24 mouse cellular contexts compared by ENCODE assay signal in genomic region chr6:118341861-118342485, GRCm38 (mm10).
DNase-seq lines count a peak whose midpoint lies in the region; ATAC-seq and TF ChIP-seq lines count a peak whose summit lies in the region.
"Had no signal": no experiment of that assay in that cellular context is flagged by ENCODE, and none has a peak within 500 bp of the region (broad histone marks: within the 10 kb centered on the region; RNA-seq: fewer than 3 reads in every experiment).

No protein-coding gene starts in this region.

- H3K4me1 ChIP-seq in cerebellum, adult 2 months (ENCODE audit: control insufficient read depth, insufficient read depth, low read length) = 0 out of 2 replicates have a peak, but pooled peaks cover 2% of the 10 kb centered on the region
- peaks cover 5% of the 10 kb centered on the region for H3K4me1 ChIP-seq in hindbrain, postnatal 0 days (ENCODE audit: insufficient read depth, low read length)
- peaks cover 15% of the 10 kb centered on the region for H3K4me1 ChIP-seq in hindbrain, embryonic 13.5 days (replicated peaks)
- H3K4me1 ChIP-seq: forebrain, embryonic 10.5 days had no signal

- WGBS in cerebellum, adult 2 months = 40% methylated on average over 11 of the region's 11 CpGs
- 89% methylated on average over 11 of the region's 11 CpGs for WGBS in hindbrain, postnatal 0 days
- WGBS in hindbrain, embryonic 13.5 days = 90% methylated on average over 11 of the region's 11 CpGs

- H3K27me3 ChIP-seq in cerebellum, adult 2 months (ENCODE audit: control insufficient read depth, insufficient read depth, low read length) = no peaks in the 10 kb centered on the region
- H3K27me3 ChIP-seq in hindbrain, postnatal 0 days (ENCODE audit: insufficient read depth, low read length) = no peaks in the 10 kb centered on the region
- no peaks in the 10 kb centered on the region for H3K27me3 ChIP-seq in hindbrain, embryonic 13.5 days
- H3K27me3 ChIP-seq: forebrain, embryonic 13.5 days had no signal

- ATAC-seq in hindbrain, postnatal 0 days = no peak
- ATAC-seq in hindbrain, embryonic 13.5 days (ENCODE audit: low FRiP score) = no peak
- ATAC-seq: forebrain, embryonic 13.5 days; forebrain, embryonic 16.5 days; intestine, postnatal 0 days; Patski had no signal

- no peaks in the 10 kb centered on the region for H3K9me3 ChIP-seq in hindbrain, postnatal 0 days (ENCODE audit: low read length)
- H3K9me3 ChIP-seq in hindbrain, embryonic 13.5 days = no peaks in the 10 kb centered on the region
- H3K9me3 ChIP-seq: forebrain, embryonic 10.5 days; forebrain, embryonic 13.5 days; G1E; heart, embryonic 15.5 days; hindbrain, embryonic 10.5 days had no signal

- H3K27ac ChIP-seq in cerebellum, adult 2 months (ENCODE audit: insufficient read depth, low read length) = no peak overlapping the region
- no peak overlapping the region for H3K27ac ChIP-seq in gastrocnemius, adult 2 months
- no peak overlapping the region for H3K27ac ChIP-seq in hindbrain, postnatal 0 days
- no peak overlapping the region for H3K27ac ChIP-seq in hindbrain, embryonic 13.5 days
- H3K27ac ChIP-seq: forebrain, embryonic 10.5 days; forebrain, embryonic 13.5 days; heart, embryonic 15.5 days; hindbrain, embryonic 10.5 days; hindbrain, embryonic 14.5 days had no signal

- intact Hi-C loops in gastrocnemius, adult 2 months (cut with DNase I) = no loop called here
- intact Hi-C loops in gastrocnemius, postnatal 14 days (cut with DNase I; ENCODE audit: low total_unique reads) = no loop called here

- no peak overlapping the region for H3K9ac ChIP-seq in hindbrain, postnatal 0 days (replicated peaks; ENCODE audit: low read length)
- no peak overlapping the region for H3K9ac ChIP-seq in hindbrain, embryonic 13.5 days
- H3K9ac ChIP-seq: forebrain, embryonic 13.5 days; heart, embryonic 15.5 days; hindbrain, embryonic 14.5 days had no signal

- peak; percentile 74 to 76 for DNase-seq in cerebellum, postnatal 14 days
- DNase-seq in cerebellum, adult 2 months = no peak
- peak; percentile 41 for DNase-seq in gastrocnemius, adult 2 months
- DNase-seq in gastrocnemius, postnatal 14 days = no peak
- DNase-seq in hindbrain, postnatal 0 days (ENCODE audit: low spot score) = peak; percentile 4
- no peak for DNase-seq in ovary, postnatal 14 days (ENCODE audit: low spot score)
- DNase-seq: adrenal gland, postnatal 10 days; adrenal gland, postnatal 36 days; B cell, adult 2 months; cerebellum, adult 18-20 months; heart, postnatal 10 days; heart, postnatal 36 days; kidney, adult 2 months had no signal

- no peaks in the 10 kb centered on the region for H3K36me3 ChIP-seq in hindbrain, postnatal 0 days (ENCODE audit: insufficient read depth, low read length)
- H3K36me3 ChIP-seq in hindbrain, embryonic 13.5 days = no peaks in the 10 kb centered on the region
- H3K36me3 ChIP-seq: forebrain, embryonic 10.5 days; G1E; heart, embryonic 15.5 days; hindbrain, embryonic 10.5 days had no signal

- no peak for TF ChIP-seq POLR2A in cerebellum, adult 2 months (IDR thresholded peaks at IDR 0.05; ENCODE audit: borderline replicate concordance, insufficient read depth, low read length)

- H3K4me2 ChIP-seq in hindbrain, postnatal 0 days (ENCODE audit: low read depth, low read length) = no peak overlapping the region
- no peak overlapping the region for H3K4me2 ChIP-seq in hindbrain, embryonic 13.5 days
- H3K4me2 ChIP-seq: forebrain, embryonic 13.5 days; heart, embryonic 11.5 days; heart, embryonic 15.5 days; hindbrain, embryonic 14.5 days had no signal

- no peak for TF ChIP-seq CTCF in cerebellum, adult 2 months (IDR thresholded peaks at IDR 0.05; ENCODE audit: borderline replicate concordance, insufficient read depth, low read depth, low read length)
- TF ChIP-seq CTCF in gastrocnemius, adult 2 months (IDR thresholded peaks at IDR 0.05) = no peak
- no peak for TF ChIP-seq CTCF in hindbrain, postnatal 0 days (IDR thresholded peaks at IDR 0.05; ENCODE audit: low read depth)

- no peak overlapping the region for H3K4me3 ChIP-seq in cerebellum, adult 2 months (replicated peaks; ENCODE audit: insufficient read depth, low read depth, low read length)
- no peak overlapping the region for H3K4me3 ChIP-seq in gastrocnemius, adult 2 months
- no peak overlapping the region for H3K4me3 ChIP-seq in hindbrain, postnatal 0 days (ENCODE audit: low read length)
- no peak overlapping the region for H3K4me3 ChIP-seq in hindbrain, embryonic 13.5 days
- H3K4me3 ChIP-seq: forebrain, embryonic 10.5 days; forebrain, embryonic 13.5 days; heart, embryonic 15.5 days; hindbrain, embryonic 10.5 days had no signal

Comparison
In these comparisons a context has a peak if more than half of its experiments do, and no peak if none do; other contexts are left out.
1. DNase-seq: peak in cerebellum, postnatal 14 days (2 of 2), gastrocnemius, adult 2 months (single experiment) and hindbrain, postnatal 0 days (single experiment); none in cerebellum, adult 2 months (0 of 2), gastrocnemius, postnatal 14 days (single experiment) and ovary, postnatal 14 days (single experiment).